Mouse (Mus musculus) gastrocnemius, postnatal 4 days (tissue): ENCODE measurements around the gene Capzb. TPM values are rescaled to one million over a fixed set of nuclear protein-coding genes. Genes with fewer than 3 reads are reported as not detected.

ENCODE experiments used
- microRNA-seq: library from miRNA; unstranded; fragments of <30 nt; microRNA quantifications from one replicate; pipeline ENCODE4 v1.2.0, GENCODE M21; 2021
- total RNA-seq, 2 experiments: library from RNA; stranded (reverse); gene quantifications; 2 replicates each; pipeline ENCODE4 v1.2.3; 2021

The Capzb gene
- total RNA-seq, 2 experiments from 2014 or later = 445 to 463 TPM

Small RNA genes within 50 kb of the gene (microRNA-seq; reads per million reads assigned to microRNA genes)
- not detected for gene Gm24245
- not detected for gene Gm25732

Other genes with a start within 250 kb of the Capzb start
- not detected for gene Rnf186, start 225.8 kb upstream of the Capzb start, total RNA-seq
- gene Tmco4, start 220.0 kb upstream of the Capzb start, total RNA-seq = 1 to 10 TPM; 3.7 to 5.5 TPM
- gene Htr6, start 117.3 kb upstream of the Capzb start, total RNA-seq = not detected
- gene Nbl1, start 99.9 kb upstream of the Capzb start, total RNA-seq = 10 to 100 TPM; 68.5 to 74.4 TPM
- gene Minos1, start 61.8 kb upstream of the Capzb start, total RNA-seq = 100 to 1,000 TPM; 344 to 382 TPM
- gene Pqlc2, start 117.8 kb downstream of the Capzb start, total RNA-seq = 1 to 10 TPM; 4.2 to 4.7 TPM
- gene Akr7a5, start 117.8 kb downstream of the Capzb start, total RNA-seq = 10 to 100 TPM; 32.5 to 33.3 TPM
- gene Mrto4, start 159.7 kb downstream of the Capzb start, total RNA-seq = 10 to 100 TPM; 42.0 to 44.0 TPM
- 10 to 100 TPM; 34.8 to 39.5 TPM for gene Emc1, start 159.7 kb downstream of the Capzb start, total RNA-seq
- gene Ubr4, start 159.7 kb downstream of the Capzb start, total RNA-seq = 100 to 1,000 TPM; 115 to 122 TPM